Mouse (Mus musculus): Measurements from ENCODE around the gene Krtap9-3.

DNA sequence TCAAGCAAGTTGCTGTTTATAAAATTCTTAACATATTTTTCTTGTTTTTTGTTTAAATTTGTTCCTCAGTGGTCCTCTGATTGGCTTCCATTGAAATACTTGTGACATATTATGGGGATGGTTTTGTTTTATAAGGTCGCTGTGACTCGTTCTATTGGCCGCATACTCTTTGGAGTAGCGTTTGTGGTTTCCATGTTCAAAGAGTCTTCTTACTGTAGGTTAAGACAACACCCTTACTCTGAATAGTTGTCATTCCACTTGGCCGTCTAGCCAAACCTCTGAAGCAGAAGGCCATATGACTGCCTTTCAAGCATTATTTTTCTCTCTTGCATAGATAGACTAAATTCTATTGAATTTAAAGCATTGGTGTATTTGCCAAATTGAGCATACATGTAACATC lies 16.9 kb downstream of the Krtap9-3 start:
- no peak for TF ChIP-seq POLR2A (IDR thresholded peaks at IDR 0.05; ENCODE audit: low read depth, low read length)
- no peak for TF ChIP-seq CTCF (IDR thresholded peaks at IDR 0.05; ENCODE audit: borderline replicate concordance, insufficient read depth, low read length)
